Mouse (Mus musculus): ENCODE data around the gene Smarce1. TPM values are rescaled to one million over a fixed set of nuclear protein-coding genes. Genes with fewer than 3 reads are reported as not detected.

The Smarce1 gene
- total RNA-seq, 2 experiments from 2014 or later: 46.0 to 51.8 TPM

DNA sequence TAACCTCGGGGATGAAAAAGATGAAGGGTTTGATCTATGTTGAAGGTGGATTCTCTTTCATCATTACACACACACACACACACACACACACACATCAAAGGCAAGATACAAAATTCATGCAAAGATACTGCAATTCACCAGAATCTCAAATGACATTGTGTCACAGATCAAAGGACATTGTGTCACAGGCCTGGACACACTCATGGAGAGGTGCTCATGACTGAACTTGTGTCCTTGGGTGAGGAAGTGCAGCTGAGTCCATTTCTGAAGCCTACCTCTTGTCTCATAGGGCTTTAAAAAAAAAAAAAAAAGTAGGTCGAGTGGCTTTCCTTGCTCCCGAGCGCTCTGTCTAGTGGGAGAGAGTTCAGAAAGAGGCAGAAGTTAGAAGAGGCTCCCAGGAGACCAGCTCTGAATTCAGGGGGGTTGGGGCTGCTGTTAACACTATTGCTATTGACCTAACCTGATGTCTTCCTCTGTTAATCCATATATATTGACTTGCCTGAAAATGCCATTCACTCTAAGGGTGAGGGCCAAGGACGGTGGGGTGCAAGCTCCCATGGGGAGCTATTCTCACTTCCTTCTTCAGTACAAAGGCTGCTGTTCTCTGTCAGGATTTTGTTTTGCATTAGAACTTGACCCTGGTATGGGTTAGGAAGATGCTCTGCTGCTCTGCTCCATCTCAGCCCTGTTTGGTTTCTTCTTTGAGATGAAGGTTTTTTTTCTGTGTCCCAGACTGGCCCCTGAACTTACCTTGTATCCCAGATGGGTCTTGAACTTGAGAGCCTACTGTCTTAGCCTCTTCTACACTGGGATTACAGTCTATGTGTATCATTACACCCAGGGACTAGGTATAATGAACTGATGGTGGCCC is 53.5 kb downstream of the Smarce1 start:
- intact Hi-C loops (cut with DNase I): no loop called here

DNA sequence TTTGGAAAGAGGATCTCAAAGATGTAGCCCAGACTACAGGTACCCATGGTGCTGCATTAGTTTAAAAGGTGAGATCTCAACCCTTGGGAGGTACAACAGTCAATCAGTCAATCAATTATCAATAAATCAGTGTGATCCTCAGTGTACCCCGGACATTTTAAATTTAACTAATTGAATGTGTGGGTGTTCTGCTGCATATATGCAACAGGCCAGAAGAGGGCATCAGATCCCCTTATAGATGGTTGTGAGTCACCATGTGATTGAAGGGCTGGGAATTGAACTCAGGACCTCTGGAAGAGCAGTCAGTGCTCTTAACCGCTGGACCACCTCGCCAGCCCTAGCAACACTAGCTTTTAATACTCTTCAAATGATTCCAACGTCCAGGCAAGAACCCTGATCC is 58.8 kb downstream of the Smarce1 start:
- DNase-seq (ENCODE audit: low spot score): no peak
- intact Hi-C loops (cut with DNase I): no loop called here

More for the DNA sequence above, 53.5 kb downstream of the Smarce1 start:
- DNase-seq (ENCODE audit: low spot score): no peak

DNA sequence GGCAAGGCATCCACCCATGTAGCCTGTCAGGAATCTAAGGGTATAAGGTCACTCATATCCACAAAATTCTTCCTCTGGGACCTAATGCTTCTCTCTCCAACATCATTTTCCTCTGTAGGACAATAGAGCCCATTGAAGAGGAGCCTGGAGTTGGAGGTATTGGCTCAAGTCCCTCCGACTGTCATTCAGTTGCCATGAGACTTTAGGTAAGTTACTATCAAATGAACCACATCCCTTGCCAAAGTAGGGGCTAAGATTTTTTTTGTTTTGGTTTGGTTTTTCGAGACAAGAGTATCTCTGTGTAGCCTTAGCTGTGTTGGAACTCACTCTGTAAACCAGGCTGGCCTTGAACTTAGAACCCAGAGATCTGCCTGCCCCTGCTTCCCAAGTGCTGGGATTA is 59.4 kb downstream of the Smarce1 start:
- intact Hi-C loops (cut with DNase I): no loop called here
- no peak for DNase-seq (ENCODE audit: low spot score)

DNA sequence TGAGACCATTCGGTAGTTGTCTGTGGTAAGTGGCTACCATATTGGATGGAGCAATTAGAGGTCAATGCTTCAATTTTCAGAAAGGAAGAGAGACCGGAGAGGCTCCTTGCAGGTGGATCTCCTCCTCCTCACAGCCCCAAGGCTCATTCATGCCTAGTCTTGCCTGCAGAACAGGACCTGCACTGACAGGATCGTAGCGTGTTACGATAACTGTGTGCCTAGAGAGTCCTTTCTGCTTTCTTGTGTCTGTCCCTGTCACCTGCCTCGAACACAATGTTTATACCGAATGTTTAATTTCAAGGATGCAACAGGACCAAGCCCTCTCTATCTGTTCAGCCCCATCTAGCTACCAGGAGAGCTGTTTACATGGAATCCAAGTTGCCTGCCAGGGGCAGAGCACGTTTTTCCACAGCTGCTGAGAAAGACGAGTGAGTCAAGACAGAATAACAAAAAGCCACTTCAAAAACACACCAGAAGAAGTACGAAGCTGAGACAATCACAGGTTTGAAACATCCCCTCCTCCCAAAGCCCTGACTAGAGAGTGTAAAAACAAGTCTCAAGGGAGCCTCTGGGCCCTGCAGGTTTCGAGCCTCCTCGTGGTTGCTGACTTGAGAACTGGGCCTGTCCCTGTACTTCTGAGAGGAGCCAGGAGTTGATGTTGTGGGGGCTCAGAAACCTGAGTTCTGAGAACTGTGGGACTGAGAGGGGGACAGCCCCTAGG is 60.1 kb downstream of the Smarce1 start:
- intact Hi-C loops (cut with DNase I): no loop called here

DNA sequence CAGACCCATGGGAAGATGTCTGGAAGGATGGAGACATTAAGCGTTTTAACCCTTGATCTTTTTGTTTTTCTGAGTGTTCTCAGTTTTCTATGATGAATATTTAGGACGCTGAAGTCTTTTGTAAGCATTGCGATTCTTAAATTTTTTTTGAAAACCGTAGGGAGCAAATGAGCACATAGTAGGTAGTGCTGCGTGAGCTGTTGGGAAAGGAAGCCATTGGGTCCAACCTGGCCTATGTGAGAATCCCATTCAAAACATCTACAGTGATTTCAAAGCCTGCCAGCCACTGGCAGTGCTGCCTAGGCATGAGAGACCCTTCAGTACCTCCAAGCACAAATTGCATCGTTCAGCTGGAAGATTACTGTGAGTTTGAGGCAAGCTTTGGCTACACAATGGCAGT is 60.8 kb downstream of the Smarce1 start:
- intact Hi-C loops (cut with DNase I): no loop called here

More for the DNA sequence above, 60.1 kb downstream of the Smarce1 start:
- no peak for DNase-seq (ENCODE audit: low spot score)

DNA sequence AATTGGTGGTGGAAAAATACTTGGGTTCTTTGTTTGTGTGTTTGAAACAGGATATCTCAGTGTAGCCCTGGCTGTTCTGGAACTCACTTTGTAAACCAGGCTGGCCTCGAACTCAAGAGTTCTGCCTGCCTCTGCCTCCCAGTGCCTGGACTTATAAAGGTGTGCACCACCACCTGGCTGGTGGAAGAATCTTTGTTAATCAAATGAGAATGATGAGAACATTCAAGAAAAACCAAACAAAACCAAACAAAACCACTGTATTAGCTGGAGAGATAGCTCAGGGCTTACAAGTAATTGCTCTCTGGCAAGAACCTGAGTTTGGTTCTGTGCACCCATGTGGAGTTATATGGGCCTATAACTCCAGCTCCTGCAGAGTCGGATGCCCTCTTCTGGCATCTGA is 61.4 kb downstream of the Smarce1 start:
- intact Hi-C loops (cut with DNase I): no loop called here
- no peak for DNase-seq (ENCODE audit: low spot score)

More for the DNA sequence above, 60.8 kb downstream of the Smarce1 start:
- DNase-seq (ENCODE audit: low spot score): no peak

DNA sequence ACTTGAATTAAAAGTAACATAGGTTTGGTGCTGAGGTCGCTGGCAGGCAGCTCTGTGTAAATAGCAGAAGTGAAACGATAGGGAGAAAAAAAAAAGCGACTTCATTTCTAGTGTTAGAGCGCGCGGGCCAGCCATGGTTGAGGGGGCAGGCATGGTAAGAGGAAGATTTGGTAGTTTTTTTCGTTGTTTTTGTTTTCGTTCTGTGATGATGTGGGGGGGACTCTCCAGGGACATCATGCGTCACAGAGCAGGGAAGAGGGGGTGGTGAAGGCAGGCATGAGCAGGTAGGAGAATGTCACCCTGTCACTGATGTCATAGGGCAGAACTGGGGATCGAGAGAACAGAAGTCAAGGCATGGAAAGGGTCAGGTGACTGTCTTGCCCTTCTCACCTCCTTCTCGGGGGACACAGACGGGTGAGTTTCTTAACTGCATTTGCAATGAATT is 62.8 kb downstream of the Smarce1 start:
- intact Hi-C loops (cut with DNase I): no loop called here
- no peak for DNase-seq (ENCODE audit: low spot score)

DNA sequence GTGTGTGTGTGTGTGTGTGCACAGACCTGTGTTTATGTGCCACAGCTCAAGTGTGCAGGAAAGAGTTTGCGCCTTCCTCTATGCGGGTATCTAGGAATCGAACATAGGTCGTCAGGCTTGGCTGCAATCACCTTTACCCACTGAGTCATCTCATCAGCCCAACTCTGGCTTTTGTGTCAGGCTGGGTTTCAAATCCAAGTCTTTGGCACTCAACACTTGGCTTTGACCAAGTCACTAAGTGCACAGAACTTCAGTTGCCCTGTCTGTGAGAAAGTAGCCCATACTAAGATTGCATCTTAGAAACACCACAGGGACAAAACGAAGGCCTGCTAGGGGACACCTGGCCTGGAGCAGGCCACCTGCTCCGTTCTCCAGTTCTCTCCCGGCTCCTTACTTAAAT is 63.2 kb downstream of the Smarce1 start:
- DNase-seq (ENCODE audit: low spot score): no peak
- intact Hi-C loops (cut with DNase I): no loop called here

DNA sequence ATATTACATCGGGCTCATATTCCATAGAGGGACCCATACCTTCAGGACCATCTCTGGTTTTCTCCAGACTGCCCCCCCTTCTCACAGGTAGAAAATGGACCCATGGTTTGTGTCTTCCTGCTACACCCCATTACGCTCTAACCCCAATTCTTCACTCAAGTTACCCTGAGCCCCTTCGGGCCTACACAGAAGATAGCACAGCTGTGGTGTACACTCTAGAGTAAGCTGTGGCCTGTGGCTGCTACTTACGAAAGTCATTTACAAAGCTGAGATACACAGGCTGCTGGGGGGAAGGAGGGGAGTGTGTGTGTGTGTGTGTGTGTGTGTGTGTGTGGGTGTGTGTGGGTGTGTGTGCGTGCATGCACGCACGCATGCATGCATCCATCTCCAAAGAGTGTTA is 64.6 kb downstream of the Smarce1 start:
- intact Hi-C loops (cut with DNase I): no loop called here
- no peak for DNase-seq (ENCODE audit: low spot score)

DNA sequence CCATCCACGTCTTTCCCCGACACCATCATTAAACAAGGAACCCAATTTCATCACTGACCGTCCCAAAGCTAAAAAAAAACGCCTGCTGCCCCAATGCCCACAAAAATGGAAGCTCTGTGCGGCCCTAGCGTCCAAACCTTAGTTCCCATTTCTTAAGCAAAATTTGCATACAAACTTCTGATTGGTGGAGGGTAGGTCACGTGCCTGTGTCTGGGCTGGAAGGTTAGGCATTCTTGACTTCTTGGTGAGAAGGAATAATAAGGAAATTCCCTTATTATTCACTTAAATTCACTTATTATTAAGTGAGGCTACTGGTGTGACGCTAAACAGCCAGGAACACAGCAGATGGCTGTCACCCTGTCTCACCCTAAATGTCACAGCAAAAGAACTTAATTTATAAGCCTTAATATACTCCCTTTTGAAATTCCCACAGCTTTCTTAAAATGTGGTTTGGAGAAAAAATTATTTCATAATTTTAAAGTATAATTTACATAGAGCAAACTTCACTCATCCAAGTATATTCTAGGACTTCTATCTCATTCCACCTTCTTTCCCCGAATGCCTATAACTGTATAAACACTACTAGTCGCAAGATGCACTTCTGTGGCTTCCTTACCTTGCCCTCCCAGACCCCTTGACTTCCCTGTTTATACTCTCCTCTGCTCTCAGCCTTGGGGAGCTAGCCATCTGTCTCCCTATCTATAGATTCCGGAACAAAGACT is 65.6 kb downstream of the Smarce1 start:
- DNase-seq (ENCODE audit: low spot score): no peak
- intact Hi-C loops (cut with DNase I): no loop called here

DNA sequence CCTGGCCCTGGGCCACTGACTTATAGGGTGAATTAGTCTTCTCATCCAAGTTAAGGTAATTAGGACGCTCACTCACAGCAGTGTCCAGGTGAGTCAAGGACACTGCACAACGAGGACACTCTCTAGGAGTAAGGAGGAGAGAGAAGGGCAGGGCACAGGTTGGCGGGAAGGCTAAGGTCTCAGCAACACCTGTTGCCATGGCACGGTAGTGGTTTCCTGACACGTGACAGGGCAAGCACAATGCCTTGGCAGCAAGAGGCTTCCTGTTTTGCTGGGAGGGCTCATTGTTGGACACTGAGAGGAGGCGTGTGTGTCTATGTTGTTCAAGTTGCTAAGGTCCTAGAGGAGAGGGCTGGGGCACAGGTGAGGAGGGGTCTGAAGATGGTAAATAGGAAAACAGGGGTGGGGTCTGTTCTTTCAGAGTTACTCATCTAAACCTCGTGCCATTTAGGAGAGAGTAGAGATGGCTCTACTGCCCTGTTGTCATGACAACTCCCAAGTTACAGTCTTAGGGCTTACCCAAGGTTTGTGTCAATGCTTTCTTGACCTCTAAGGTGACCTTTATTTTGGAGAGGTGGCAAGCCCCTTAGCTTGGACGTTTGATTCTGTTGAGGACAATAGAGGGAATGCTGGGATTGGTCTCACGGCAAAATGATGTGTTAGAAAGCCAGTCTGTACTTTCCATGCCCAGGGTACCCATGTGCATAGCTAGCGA is 67.7 kb downstream of the Smarce1 start:
- DNase-seq (ENCODE audit: low spot score): no peak
- intact Hi-C loops (cut with DNase I): no loop called here

DNA sequence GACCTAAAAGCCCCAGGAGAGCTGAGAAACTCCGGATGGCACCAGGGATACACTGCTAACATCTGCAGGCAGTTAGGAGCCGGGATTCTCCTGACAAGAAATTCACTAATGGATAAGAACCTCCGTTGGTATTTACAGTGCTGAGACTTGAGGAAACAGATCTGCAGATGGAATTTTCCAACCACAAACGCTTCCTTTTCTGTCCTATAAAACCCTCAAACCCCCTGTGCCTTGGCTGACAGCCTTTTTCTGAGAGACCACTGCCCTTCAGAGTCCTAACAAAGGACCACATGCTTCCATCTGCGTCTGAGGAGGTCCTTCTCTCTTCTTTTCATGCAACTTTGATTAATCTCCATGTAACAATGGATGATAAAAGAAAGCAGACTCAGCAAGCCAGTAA is 69.2 kb downstream of the Smarce1 start:
- intact Hi-C loops (cut with DNase I): no loop called here
- DNase-seq (ENCODE audit: low spot score): no peak

DNA sequence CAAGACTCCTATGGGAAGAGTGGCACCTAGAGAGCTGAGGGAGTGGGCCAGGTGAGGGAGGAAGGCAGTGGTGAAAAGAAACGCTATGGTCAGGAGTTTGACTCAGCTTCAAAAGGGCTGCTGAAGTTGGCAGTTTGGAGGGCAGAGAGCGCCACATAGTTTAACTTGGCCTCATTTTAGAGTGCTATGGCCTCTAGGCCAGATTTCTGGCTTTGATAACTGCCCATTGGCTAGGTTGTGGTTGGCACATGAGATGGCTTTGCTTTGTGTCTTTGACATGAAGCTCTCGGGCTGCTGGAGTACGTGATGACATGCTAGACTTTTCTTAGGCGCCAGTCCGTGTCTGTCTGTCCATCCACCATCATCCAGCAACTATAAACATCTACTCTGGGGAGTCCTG is 70.6 kb downstream of the Smarce1 start:
- intact Hi-C loops (cut with DNase I): no loop called here
- no peak for DNase-seq (ENCODE audit: low spot score)

Other genes starting within 250 kb of the Smarce1 start
- gene Gjd3, start 248.0 kb downstream of the Smarce1 start, total RNA-seq (2021): 1 to 10 TPM in 1 of 2 experiments, under 1 TPM in 1; 0.52 to 1.1 TPM
- gene Top2a, start 206.8 kb downstream of the Smarce1 start, total RNA-seq (2021): 1 to 10 TPM; 4.2 to 4.6 TPM
- 10 to 100 TPM; 87.8 to 99.7 TPM for gene Igfbp4, start 189.8 kb downstream of the Smarce1 start, total RNA-seq (2021)
- gene Tns4, start 141.7 kb downstream of the Smarce1 start, total RNA-seq (2021): under 1 TPM; 0.18 to 0.20 TPM
- under 1 TPM; 0.29 to 0.64 TPM for gene Ccr7, start 75.9 kb downstream of the Smarce1 start, total RNA-seq (2021)
- 10 to 100 TPM; 32.6 to 39.1 TPM for gene Krt222, start 13.1 kb upstream of the Smarce1 start, total RNA-seq (2021)
- not detected for gene Krt24, start 54.2 kb upstream of the Smarce1 start, total RNA-seq (2021)
- gene Krt25, start 91.9 kb upstream of the Smarce1 start, total RNA-seq (2021): not detected
- gene Krt26, start 106.9 kb upstream of the Smarce1 start, total RNA-seq (2021): not detected
- not detected for gene Krt27, start 120.1 kb upstream of the Smarce1 start, total RNA-seq (2021)
- not detected for gene Krt28, start 143.9 kb upstream of the Smarce1 start, total RNA-seq (2021)
- 1 to 10 TPM; 5.3 to 5.5 TPM for gene Krt10, start 158.3 kb upstream of the Smarce1 start, total RNA-seq (2021)
- not detected for gene Krt12, start 191.2 kb upstream of the Smarce1 start, total RNA-seq (2021)
- gene Krt20, start 207.1 kb upstream of the Smarce1 start, total RNA-seq (2021): not detected

Measured in heart, postnatal 25 days (tissue).